Mouse (Mus musculus) granulocyte monocyte progenitor cell, adult 5-6 weeks (primary cell): ENCODE results near the gene Arpc5l. TPM values are rescaled to one million over a fixed set of nuclear protein-coding genes. Genes with fewer than 3 reads are reported as not detected.

Source experiments
- ATAC-seq: replicated peaks from 2 replicates; pipeline ENCODE4 v1.8.0; 2016; ENCODE audit warnings: mild to moderate bottlenecking, moderate TSS enrichment, inconsistent platforms; ENCODE audit not compliant: poor library complexity, severe bottlenecking
- total RNA-seq, 2 experiments: library from RNA; stranded (forward) in 1 of 2; stranded (reverse) in 1 of 2; fragments of 200-712, 200-1000 nt in 1 of 2; fragments of >200 nt in 1 of 2; fragmentation: Nextera tagmentation in 1 of 2; gene quantifications; 2 replicates each; pipeline ENCODE4 v1.2.3; 2014 to 2017

Arpc5l gene
- total RNA-seq (2014; fragmentation: Nextera tagmentation), result 71.2 and 74.7 TPM in 2 replicates
- total RNA-seq (2017), result 59.5 and 65.2 TPM in 2 replicates

DNA sequence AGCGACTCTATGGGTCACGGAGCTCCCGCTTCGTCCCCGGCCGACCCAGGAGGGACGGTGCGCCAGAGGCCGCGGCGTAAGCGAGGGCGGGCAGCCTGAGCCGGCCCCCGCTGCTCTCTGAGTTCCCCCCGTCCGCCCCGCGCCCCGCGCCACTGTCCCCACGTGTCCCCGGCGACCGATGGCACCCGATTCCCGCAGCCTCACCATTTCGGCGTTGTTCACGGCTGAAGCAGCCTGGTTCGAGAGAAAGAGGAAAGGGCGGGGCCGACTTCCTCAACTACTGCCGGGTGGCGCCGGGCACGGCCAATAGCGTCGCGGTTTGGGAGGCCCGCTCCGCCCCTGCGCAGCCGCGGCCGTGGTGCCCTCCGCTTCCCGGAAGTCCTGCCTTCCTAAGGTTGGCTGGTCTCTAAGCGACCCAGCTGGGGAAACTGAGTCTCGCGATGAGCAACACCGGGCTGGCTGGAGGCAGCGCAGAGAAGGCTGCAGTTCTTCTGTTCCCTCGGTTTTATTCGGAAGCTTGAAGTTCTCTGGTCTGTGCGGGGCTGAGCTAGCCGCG lies at the start of gene Arpc5l:
Gene Arpc5l (plus strand): TSS at position 469 of the 556 bp plus-strand sequence.
- ATAC-seq, result peak; percentile 67

DNA sequence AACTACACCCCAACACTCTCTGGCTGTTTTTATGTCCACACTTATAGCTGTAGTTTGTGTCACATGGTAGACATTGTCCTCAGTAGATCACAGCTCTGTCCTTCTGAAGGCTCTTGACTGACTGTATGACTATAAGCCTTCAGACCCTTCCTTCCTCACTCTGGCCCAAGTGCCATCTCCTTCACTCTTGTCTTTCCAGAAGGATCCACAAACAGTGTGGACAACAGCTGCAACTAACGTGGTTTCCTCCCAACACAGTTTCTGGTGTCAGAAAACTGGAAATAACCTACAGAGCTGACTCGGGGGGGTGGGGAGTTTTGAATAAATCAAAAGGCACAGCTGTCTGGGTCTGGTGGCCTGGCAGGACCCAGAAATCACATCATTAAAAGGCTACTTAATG lies 49.1 kb upstream of the Arpc5l start:
- ATAC-seq, result no peak; the same call in 1 of the 2 replicates

DNA sequence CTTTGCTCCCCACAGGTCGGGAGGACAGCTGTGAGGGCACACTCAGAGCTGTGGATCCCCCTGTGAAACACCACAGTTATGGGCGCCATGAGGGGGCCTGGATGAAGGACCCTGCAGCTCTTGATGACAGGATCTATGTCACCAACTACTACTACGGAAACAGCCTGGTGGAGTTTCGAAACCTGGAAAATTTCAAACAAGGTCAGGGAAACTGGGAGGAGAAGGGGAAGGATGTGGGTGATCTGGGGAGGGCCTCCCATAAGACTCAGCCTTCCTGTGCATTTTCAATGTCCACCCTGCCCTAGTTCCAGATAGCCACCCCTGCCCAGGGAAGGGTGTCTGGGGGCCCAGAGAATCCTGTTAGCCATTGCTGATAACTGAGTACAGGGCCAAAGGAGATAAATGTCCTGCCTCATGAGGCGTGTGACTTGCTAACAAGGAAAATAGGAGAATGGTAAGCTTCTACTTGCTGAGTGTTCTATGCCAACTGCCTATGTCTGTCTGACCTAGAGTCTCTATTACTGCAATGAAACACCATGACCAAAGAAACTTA lies 47.4 kb upstream of the Arpc5l start:
- ATAC-seq, result peak; percentile 45

DNA sequence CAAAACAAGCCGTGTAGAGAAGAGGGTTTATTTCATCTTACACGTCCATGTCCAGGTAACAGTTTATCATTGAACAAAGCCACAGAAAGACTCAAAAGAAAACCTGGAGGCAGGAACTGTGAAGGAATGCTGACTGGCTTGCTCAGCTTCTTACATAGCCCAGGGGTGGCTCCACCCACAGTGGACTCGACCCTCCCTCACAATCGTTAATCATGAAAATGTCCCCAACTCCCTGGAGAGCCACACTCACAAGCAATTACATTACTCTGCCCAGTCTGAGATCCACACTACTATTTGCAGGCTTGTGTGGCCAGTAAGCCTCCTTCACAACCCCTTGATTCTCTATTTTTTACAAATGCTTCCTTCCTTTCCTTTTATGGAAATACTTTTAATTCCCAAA lies 41.0 kb upstream of the Arpc5l start:
- no peak for ATAC-seq

DNA sequence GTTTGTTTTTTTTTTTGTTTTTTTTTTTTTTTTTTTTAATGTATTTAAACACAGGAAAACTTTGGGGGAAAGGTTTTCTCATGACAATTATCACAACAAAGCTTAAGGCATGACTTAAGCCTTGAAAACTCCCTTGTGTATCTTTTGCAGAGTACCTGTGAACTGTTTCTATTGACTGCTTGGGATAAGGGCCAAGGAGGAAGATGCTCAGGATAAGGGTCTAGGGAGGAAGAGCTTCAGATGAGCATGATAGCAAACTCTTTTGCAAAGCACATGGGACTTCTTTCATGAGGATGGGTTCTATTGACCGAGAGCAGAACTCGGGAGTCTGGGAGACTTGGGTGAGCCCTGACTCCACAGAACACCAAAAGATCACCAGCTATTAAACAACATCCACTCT lies 35.5 kb upstream of the Arpc5l start:
- no peak for ATAC-seq

DNA sequence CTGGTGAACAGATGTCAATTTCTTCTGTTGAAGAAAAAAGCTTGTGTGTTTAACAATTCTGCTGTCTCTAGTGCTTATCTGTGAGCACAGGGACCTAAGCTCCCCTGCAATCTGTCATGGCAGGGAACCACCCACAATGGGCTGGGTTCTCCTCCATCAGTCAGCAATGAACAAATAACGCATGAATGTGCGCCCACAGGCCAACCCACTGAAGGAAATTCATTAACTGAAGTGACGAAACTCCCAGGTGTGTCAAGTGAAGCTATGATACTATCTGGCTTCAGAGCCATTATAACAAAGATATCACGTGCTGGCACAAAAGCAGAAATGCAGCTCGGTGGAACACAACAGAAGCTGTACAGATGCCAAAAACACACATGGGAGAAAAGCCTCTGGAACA lies 35.1 kb upstream of the Arpc5l start:
- ATAC-seq, result no peak

DNA sequence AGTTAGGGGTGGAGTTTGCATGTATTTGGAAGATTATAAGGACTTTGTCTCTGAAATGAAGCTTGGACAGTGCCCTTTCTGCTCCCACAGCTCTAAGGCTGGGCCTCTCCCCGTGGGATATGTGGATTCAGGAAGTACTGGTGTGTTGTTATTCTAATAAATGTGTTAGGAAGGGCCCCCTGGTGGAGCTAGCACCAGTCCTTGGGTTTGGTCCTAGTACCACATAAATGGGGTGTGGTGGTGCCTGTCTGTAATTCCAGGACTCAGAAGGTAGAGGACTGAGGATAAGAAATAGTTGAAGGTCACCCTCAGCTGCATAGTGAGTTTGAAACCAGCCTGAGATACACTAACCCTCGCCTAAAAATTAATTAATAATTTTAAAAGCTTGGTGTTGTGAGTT lies 31.9 kb upstream of the Arpc5l start:
- ATAC-seq, result no peak; the same call in 1 of the 2 replicates

DNA sequence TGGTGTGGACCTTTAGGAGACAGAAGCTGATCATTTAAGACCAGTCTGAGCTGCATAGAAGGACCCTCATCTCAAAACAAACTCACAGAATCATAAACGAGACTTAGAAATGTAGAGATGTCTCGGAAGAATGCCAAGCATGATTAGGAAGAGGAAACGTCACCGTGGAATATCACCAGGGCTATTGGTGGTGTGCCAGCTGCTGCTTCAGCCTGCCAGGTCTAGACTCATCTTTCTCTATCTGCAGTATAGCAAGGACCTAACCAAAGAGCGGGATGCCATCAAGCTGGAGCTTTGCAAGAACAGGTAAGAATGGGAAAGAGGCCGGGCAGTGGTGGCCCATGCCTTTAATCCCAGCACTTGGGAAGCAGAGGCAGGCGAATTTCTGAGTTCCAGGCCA lies 31.4 kb upstream of the Arpc5l start:
- ATAC-seq, result no peak

DNA sequence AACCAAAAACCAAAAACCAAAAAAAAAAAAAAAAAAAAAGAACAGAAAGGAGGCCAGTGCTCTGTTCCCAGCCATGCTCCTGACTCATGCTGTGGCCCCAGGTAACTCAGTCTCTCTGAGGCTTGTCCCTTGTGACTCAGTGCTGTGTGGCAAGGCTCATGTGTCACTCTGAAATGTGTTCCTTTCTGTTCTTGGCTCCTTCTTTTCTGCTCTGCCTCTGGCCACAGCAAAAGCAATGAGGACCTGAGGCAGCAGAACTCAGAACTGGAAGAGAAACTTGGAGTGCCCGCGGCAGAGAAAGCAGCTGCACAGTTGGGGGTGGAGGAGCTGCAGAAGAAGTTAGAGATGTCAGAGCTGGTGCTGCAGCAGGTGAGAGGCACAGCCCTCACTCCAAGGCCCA lies 31.0 kb upstream of the Arpc5l start:
- ATAC-seq, result peak; percentile 44; the same call in 1 of the 2 replicates

DNA sequence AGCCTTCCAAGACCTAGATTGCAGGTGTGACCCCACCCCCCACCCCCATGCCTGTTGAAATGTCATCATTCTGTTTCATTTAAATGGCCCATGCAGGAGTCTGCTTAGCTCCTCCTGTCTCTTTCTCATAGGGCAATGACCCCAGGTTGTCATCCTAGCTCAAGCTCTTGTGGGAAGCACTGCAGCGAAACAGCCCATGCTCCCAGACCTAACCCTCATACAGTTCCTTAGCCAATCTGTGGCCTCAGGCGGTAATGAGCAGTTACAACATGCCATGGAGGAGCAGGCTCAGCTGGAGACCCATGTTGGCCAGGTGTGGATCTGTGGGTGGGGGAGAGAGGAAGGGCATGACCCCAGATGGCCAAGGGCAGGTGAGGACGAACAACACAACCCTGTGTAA lies 30.0 kb upstream of the Arpc5l start:
- no peak for ATAC-seq

DNA sequence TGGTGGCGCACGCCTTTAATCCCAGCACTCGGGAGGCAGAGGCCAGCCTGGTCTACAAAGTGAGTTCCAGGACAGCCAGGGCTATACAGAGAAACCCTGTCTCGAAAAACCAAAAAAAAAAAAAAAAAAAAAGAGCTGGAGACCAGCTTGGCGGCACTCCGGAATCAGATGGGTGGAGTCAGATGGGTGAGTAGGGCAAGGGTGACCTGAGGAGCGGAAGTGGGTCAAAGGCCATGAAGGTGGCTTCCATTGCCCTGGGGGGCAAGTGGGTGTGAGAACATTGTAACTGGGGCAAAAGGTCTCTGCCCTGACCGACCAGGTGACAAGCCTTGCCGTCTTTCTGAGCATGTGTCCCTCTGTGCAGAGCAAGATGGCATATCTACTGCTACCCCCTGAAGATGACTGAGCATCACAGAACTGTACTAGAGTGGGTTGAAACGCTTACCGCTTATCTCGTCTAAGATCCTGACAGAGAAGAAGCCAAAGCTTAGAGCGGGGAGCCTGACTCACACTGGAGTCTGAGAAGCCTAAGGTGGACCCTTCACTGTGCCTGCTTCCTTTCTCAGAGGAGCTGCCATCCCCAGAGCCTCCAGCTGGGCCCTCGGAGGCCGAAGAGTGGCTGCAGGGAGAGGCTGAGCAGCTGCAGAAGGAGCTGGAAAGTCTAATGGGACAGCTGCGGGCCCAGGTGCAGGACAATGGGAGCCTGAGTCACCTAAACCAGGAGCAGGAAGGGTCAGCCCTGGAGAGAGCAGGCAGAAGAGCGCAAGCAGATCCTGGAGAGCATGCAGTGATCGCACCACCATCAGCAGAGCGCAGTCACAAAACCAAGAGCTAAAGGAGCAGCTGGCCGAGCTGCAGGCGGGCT lies 29.0 kb upstream of the Arpc5l start:
- ATAC-seq, result no peak

DNA sequence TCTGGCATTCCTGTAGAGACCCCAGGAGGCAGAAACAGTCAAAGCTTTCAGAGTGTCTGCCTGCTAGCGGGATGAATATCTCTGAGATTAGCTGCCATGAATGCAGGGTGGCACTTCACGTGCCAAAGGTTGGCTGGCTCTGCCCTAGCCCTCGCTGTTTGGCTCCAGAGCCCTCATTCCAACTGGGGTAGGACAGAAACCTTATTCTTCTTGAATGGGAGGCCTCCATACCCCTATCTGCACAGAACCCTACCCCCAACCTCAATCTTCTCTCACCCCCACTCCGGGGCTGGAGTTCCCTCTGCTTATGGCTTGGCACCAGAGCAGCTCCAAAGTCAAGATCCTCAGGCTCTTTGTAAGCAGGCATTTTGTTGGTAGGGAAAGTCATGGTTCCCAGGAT lies 27.3 kb upstream of the Arpc5l start:
- no peak for ATAC-seq

DNA sequence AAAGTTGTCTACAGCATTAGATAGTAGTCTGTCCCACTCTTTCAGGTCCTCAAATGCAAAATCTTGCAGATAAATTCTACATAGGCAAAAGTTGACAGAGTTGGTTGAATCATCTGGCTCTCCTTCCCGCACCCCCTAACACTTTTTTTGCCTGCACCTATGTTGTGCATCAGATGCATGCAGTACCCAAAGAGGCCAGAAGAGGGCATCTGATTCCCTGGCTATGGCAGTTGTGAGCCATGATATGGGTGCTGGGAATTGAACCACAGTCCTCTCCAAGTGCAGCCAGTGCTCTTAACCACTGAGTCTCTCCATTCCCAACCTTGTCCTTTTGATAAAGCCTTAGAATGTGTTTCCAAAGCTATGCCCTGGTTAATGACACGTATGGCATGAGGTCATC lies 21.7 kb upstream of the Arpc5l start:
- no peak for ATAC-seq

DNA sequence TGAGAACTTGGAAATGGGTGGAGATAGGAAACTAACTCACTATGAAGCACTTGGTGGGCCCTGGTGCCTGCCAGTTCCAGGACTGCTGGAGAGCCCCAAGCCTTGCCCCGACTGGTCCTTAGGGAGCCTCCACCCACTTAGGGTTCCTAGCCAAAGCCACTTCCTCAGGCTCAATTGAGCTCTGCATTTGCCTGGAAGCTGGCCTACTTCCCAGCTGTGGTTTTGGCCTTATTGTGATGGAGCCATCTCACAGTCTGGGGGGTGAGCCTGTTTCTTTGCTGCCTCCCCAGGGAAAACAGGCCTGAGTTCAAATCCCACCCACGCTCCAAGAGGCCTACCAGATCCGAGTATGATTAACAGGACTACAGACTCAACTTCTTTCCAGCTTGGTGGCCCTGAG lies 18.6 kb upstream of the Arpc5l start:
- ATAC-seq, result peak; percentile 25; the same call in 1 of the 2 replicates

DNA sequence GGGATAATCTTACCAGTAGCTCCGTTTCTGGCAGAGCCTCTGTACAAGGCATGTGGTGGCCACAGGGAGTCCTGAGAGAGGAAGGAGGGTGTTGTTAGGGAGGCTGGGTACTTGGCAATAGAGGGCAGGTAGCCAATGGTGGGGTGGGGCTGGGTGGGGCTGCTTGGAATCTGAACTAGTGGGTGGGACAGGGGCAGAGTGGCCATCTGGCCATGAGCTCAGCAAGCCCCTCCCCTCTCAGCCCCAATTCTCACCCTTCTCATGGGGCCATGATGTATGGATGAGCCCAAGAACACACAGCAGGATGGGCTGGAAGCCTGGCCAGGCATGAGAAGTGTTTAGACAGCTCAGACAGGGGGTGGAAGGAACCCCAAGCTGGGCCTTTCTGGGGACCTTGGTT lies 17.8 kb upstream of the Arpc5l start:
- no peak for ATAC-seq

DNA sequence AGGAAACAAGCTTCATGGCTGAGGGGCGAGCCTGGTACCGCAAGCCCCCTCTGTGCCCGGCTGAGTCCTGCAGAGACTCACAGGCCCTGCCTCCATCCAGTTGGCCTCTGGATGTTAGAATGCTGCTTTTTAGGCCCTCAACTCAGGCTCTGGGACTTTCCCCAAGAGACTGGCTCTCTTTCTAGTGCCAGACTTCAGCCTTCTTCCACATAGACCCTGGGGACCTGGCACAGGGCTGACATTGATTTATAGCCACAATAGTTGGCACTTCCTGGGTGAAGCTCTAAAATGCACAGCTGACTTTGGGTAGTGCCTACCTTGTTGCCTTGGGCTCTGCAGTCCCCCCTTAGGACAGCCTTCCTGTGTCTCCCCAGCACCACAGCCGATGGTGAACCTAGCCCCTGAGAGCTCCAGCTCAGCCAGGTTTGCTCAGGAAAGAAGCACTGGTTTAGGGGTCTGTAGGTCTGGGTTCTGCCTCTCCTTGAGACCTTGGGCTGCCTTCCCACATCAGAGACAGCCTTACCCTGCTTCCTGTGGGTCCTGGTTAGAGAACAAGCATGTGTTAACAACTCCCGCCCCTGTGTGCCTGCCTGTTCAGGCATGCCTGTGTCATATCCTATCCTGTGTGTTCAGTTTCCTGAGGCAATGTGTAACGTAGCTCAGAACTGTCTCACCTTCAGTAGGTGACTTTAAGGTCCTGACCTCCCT lies 17.2 kb upstream of the Arpc5l start:
- ATAC-seq, result no peak

DNA sequence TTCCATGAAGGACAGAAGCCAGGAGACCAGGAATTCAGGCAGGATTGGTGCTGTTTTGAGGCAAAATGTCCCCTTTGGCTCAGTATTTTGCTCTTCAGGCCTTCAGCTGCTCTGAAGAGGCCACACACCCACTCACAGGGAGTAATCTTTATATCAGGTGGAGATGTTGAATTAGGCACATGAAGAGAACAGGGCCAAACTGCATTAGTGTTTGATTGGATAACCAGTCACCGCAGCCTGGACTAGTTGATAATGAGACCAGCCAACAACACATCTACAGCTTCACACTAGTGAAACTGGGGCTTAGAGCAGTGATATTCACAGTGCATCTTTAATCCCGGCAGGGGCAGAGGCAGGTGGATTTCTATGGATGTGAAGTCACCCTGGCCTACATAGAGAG lies 16.2 kb upstream of the Arpc5l start:
- no peak for ATAC-seq

DNA sequence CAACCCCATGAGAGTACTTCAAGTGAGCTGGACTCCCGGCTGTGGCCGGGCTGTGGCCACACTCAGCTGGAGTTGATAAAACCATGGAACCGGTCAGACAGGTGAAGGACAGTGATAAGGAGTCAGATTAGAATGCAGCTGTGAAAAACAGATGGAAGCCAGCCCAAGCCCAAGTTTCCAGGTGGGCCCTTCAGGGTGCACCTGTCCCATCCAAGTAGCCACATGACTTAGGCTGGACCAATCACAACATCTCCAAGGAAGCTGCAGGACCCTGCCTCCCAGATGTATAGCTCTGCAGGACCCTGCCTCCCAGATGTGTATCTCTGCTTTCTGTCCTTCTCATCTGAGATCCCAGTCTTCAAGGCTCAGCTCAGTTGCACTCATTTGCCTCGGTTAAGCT lies 13.1 kb upstream of the Arpc5l start:
- ATAC-seq, result no peak

DNA sequence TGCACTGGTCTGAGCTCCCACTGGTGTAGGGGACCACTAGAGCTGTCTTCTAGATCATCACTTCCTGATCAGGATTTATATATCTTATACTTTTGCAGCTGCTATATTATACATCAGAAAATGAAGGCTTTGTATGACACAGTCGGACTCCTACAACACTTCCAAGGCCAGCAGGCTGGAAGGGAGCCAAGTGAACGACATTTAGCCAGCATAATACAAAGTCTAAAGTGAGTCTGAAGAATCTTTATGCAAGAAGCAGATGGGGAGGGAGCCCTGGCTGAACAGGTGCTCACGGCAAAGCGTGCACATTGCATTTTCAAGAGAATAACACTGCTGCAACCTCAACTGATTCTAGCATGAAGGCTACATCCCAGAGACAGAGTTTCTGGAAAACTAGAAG lies 12.7 kb upstream of the Arpc5l start:
- no peak for ATAC-seq

DNA sequence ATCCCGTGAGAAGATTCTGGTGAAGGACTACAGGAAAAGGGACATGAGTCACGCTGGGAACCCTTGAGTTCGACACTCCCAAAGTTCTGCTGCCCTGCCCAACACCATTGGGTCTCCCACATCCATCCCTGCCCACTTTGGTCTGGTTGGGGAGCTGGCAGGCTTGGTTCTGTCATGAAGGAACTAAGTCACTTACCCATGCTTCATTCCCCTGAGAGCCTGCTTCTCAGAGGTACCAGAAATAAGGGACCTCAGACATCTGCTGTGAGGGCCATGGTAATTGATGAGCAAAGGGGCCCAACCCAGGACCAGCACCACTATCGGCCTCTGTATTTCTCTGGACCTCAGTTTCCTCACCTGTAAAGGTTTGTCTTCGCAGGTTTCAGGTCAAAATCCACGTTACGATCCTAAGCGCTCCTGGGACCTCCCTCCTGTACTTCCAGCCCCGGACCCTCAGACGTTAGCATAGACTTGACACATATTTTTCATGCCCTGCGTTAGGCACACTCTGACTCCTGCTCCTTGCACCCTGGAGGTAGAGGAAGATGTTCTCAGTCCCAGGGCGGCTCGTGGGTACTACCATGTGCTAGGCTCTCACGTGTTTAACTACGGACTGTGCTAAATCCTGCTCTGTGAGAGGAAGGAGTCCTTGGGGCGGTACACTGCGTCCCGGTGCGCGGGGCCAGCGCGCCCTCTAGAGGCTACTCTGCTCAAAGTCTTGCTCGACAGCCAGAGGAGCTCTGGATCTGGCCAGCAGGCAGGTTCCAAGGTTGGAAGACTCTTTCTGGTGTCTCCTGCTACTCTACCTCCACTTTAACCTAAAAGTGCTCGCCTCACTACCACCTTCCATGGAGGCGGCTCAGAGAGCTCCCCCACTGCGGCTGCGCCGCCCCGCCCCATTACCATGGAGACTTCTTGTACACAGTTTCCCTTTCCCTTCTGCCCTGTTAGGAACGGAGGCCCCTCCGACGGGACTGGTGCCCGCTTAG lies 7.5 kb upstream of the Arpc5l start, which contains the start of gene Wdr38:
Gene Wdr38 (plus strand): TSS at position 91 of the 989 bp plus-strand sequence.
- ATAC-seq, result peak; percentile 88
